Comparison of ENCODE assay signal across 7 mouse cellular contexts in genomic region chrX:53269289-53270062, GRCm38 (mm10). TPM values are rescaled to one million over a fixed set of nuclear protein-coding genes. Genes with fewer than 3 reads are reported as not detected.
A peak's percentile ranks its signal among the peaks of the same experiment; 100 is the strongest.
DNase-seq lines count a peak whose midpoint lies in the region; ATAC-seq lines count a peak whose summit lies in the region.

Gene Fam122b, minus strand, starts transcription at chrX:53269805.

- H3K27ac ChIP-seq in intestine, embryonic 15.5 days = peak within 1 kb of the TSS; percentile 71
- H3K27ac ChIP-seq in midbrain, embryonic 10.5 days (replicated peaks) = peak within 1 kb of the TSS; percentile 89

- no peaks in the 10 kb centered on the region for H3K36me3 ChIP-seq in intestine, embryonic 15.5 days
- H3K36me3 ChIP-seq in midbrain, embryonic 10.5 days = no peaks in the 10 kb centered on the region

- peak within 1 kb of the TSS; percentile 74 for H3K4me2 ChIP-seq in intestine, embryonic 15.5 days (replicated peaks)

- no peaks in the 10 kb centered on the region for H3K4me1 ChIP-seq in intestine, embryonic 15.5 days (replicated peaks)
- peaks cover 12% of the 10 kb centered on the region for H3K4me1 ChIP-seq in midbrain, embryonic 10.5 days

- peak; percentile 92 to 96 for DNase-seq in adrenal gland, adult (ENCODE audit: inconsistent age in 2 of 2, low spot score in 1 of 2)
- peak; percentile 95 for DNase-seq in embryo, embryonic 10.5 days (ENCODE audit: low spot score)
- peak; percentile 86 for DNase-seq in gastrocnemius, postnatal 25 days
- DNase-seq in left cerebral cortex, postnatal 25 days (ENCODE audit: low spot score in 2 of 2) = peak; percentile 86 to 92
- peak; percentile 88 for DNase-seq in midbrain, embryonic 10.5 days (ENCODE audit: low spot score)
- peak; percentile 86 for DNase-seq in right cerebral cortex, postnatal 4 days

- peak; percentile 90 for ATAC-seq in intestine, embryonic 15.5 days

- WGBS in intestine, embryonic 15.5 days = 16% methylated on average over 39 of the region's 40 CpGs
- 20% methylated on average over 40 of the region's 40 CpGs for WGBS in midbrain, embryonic 10.5 days

- peak within 1 kb of the TSS; percentile 56 for H3K9ac ChIP-seq in intestine, embryonic 15.5 days

- H3K4me3 ChIP-seq in intestine, embryonic 15.5 days (replicated peaks) = peak within 1 kb of the TSS; percentile 58
- peak within 1 kb of the TSS; percentile 65 for H3K4me3 ChIP-seq in midbrain, embryonic 10.5 days

- no peaks in the 10 kb centered on the region for H3K9me3 ChIP-seq in intestine, embryonic 15.5 days
- H3K9me3 ChIP-seq in midbrain, embryonic 10.5 days (replicated peaks) = no peaks in the 10 kb centered on the region

- intact Hi-C loops in left cerebral cortex, postnatal 25 days (cut with DNase I) = loop anchor here (5.0 kb wide), 1 partner anchor 212 kb away; no protein-coding TSS in a partner anchor

- H3K27me3 ChIP-seq in intestine, embryonic 15.5 days (replicated peaks) = no peaks in the 10 kb centered on the region
- no peaks in the 10 kb centered on the region; the same call in 1 of the 2 replicates for H3K27me3 ChIP-seq in midbrain, embryonic 10.5 days (ENCODE audit: low read depth, poor library complexity, severe bottlenecking)

RNA-seq across cellular contexts. Expression of gene Fam122b, which starts in this region (rescaled TPM):
- total RNA-seq in gastrocnemius, postnatal 25 days (2021) = 1 to 10 TPM; 1.4 to 2.5 TPM
- polyA plus RNA-seq in intestine, embryonic 15.5 days (2015; fragmentation: Nextera tagmentation; extraction: Ambion mirVana) = 7.8 and 9.3 TPM in 2 replicates
- 1 to 10 TPM; 3.6 to 4.4 TPM for total RNA-seq in left cerebral cortex, postnatal 25 days (2021)
- polyA plus RNA-seq in midbrain, embryonic 10.5 days (2016; fragmentation: Nextera tagmentation; extraction: Ambion mirVana) = 6.3 and 6.5 TPM in 2 replicates

Comparison
In these comparisons a context has a peak if more than half of its experiments do, and no peak if none do; other contexts are left out.
1. Peak in every context shown above with its lines: DNase-seq, ATAC-seq, H3K4me3 ChIP-seq and H3K27ac ChIP-seq.